Mouse (Mus musculus) testis, adult 2 months (tissue): Measurements from ENCODE around the gene Gm13275. TPM values are rescaled to one million over a fixed set of nuclear protein-coding genes. Genes with fewer than 3 reads are reported as not detected.
"Not testable (repeated sequence)": the region's sequence is repeated elsewhere in the genome, so short reads cannot be mapped to it uniquely, and the experiment has no call there.

Experiments used
- H3K27ac ChIP-seq: fragments of 200-500 bp; 2 replicates; pipeline ENCODE4 v1.5.1; 2012; ENCODE audit warnings: low read depth, low read length; ENCODE audit not compliant: control insufficient read depth, insufficient read depth
- H3K27me3 ChIP-seq: fragments of 200-500 bp; 2 replicates; pipeline ENCODE4 v1.6.1; 2012; ENCODE audit warnings: mild to moderate bottlenecking, low read length, moderate library complexity; ENCODE audit not compliant: control insufficient read depth, insufficient read depth
- H3K36me3 ChIP-seq: fragments of 200-500 bp; 2 replicates; pipeline ENCODE4 v1.6.1; 2012; ENCODE audit warnings: mild to moderate bottlenecking, low read length; ENCODE audit not compliant: control insufficient read depth, insufficient read depth
- H3K4me1 ChIP-seq: fragments of 200-500 bp; 2 replicates; pipeline ENCODE4 v1.6.1; 2012; ENCODE audit warnings: low read length; ENCODE audit not compliant: control insufficient read depth, insufficient read depth
- H3K4me3 ChIP-seq: fragments of 200-500 bp; 2 replicates; pipeline ENCODE4 v1.5.1; 2012; ENCODE audit warnings: low read depth, mild to moderate bottlenecking, low read length, moderate library complexity, mixed read lengths; ENCODE audit not compliant: control insufficient read depth
- CTCF ChIP-seq: fragments of 200-500 bp; IDR thresholded peaks from 2 replicates; pipeline ENCODE4 v1.5.1; 2012; ENCODE audit warnings: low read depth, mild to moderate bottlenecking, inconsistent platforms, low read length, moderate library complexity; ENCODE audit not compliant: control insufficient read depth, insufficient read depth, insufficient replicate concordance
- POLR2A ChIP-seq: fragments of 200-500 bp; IDR thresholded peaks from 2 replicates; pipeline ENCODE4 v1.6.1; 2012; ENCODE audit warnings: low read depth, mild to moderate bottlenecking, inconsistent platforms, low read length, moderate library complexity; ENCODE audit not compliant: control insufficient read depth
- polyA plus RNA-seq: library from polyadenylated mRNA; depleted of rRNA; stranded (reverse); fragments of >200 nt; gene quantifications from 2 replicates; pipeline ENCODE4 v1.2.3, GENCODE M21; 2012

Gm13275 gene
- polyA plus RNA-seq, 1 experiment: not detected

DNA sequence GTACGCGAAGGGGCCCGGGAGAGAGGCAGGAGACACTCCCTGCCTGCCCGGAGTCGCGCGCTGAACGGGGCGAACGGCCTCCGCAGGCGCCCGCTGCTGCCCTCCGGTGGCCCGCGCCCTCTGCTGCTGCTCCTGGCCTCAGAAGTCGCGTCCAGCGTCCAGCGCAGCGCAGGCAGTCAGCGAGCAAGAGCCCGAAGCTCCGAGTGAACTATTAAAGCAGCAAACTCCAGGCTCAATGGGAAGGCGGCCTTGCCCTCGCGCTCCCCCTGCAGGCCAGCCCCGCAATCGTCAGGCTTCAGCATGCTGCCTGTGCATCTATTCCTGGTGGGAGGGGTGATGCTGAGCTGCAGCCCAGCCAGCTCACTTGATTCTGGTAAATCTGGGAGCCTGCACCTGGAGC is 8.7 kb downstream of the Gm13275 start, which contains the start of gene Gm13287:
Gene Gm13287 (plus strand): TSS at position 301 of the 400 bp plus-strand sequence.
- H3K36me3 ChIP-seq, H3K4me3 ChIP-seq, H3K27ac ChIP-seq, H3K27me3 ChIP-seq, H3K4me1 ChIP-seq: not testable (repeated sequence)

DNA sequence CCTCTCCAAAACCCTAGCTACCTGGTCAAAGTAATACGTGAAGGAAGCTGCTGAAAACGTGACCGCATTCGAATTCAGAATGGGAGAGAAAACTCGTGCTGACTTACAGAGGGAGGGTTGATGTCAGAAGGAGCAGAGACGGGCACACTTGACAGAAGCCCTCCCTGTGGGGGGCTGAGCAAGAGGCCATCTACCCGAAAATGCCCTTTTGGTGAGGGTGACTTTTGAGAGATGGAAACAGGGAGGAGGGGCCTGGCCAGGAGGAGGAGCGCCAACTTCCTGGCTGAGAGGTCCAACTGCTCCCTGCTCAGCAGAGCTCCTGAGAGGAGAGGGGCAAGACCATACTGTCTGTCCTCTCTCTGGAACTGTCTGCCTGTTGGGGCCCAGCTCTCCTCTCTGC is 10.9 kb downstream of the Gm13275 start, which contains the start of gene Gm13288:
Gene Gm13288 (plus strand): TSS at position 301 of the 400 bp plus-strand sequence.
- not testable (repeated sequence) for H3K4me3 ChIP-seq, H3K4me1 ChIP-seq, H3K27me3 ChIP-seq, H3K36me3 ChIP-seq, H3K27ac ChIP-seq

DNA sequence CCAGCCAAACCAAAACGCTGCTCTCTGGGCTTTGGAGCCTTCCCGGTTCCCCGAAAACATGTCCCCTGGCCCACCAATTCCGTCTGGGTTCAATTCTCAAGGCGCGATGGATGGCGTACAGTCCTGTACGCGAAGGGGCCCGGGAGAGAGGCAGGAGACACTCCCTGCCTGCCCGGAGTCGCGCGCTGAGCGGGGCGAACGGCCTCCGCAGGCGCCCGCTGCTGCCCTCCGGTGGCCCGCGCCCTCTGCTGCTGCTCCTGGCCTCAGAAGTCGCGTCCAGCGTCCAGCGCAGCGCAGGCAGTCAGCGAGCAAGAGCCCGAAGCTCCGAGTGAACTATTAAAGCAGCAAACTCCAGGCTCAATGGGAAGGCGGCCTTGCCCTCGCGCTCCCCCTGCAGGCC is 11.5 kb downstream of the Gm13275 start:
- H3K36me3 ChIP-seq, H3K27ac ChIP-seq, H3K4me3 ChIP-seq: not testable (repeated sequence)

DNA sequence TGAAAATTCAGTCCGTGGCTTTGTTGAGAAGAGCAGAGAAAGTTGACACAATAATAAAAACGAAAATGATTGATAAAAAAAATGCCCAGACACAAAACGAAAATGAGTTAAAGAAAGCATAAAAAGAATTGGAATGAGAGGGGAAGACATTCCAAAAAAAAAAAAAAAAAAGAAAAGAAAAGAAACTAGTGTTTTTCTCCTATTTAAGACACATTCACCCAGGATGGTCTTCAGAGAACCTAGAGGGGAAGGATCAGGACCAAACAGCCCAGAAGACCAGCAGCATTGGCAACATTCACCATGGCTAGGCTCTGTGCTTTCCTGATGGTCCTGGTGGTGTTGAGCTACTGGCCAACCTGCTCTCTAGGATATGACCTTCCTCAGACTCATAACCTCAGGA is 21.6 kb downstream of the Gm13275 start, which contains the start of gene Ifna7:
Gene Ifna7 (plus strand): TSS at position 301 of the 400 bp plus-strand sequence.
- Histone ChIP-seq H3K27me3 (no peaks in the 10 kb centered on the region), H3K36me3 (no peaks in the 10 kb centered on the region), H3K27ac (no peak within 1 kb of the TSS), H3K4me3 (no peak within 1 kb of the TSS), H3K4me1 (no peaks in the 10 kb centered on the region)
- TF ChIP-seq CTCF (no peak), POLR2A (no peak)

More for the DNA sequence above, 11.5 kb downstream of the Gm13275 start:
- not testable (repeated sequence) for H3K27me3 ChIP-seq, H3K4me1 ChIP-seq

DNA sequence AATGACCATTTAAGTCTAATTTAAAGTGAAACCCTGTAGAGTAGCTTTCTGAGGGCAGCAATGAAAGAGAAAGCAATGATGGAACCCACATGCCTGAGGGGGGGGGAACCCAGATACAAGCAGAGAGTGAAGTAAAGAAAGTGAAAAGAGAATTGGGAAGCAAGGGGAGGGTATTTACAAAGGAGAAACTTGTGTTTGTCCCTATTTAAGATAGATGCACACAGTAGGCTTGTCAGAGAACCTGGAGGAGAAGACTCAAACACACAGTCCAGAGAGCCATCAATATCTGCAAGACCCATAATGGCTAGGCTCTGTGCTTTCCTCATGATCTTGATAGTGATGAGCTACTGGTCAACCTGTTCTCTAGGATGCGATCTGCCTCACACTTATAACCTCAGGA is 25.4 kb downstream of the Gm13275 start, which contains the start of gene Ifna11:
Gene Ifna11 (plus strand): TSS at position 301 of the 400 bp plus-strand sequence.
- TF ChIP-seq CTCF (no peak), POLR2A (no peak)
- Histone ChIP-seq H3K27ac (no peak within 1 kb of the TSS), H3K4me3 (no peak within 1 kb of the TSS), H3K36me3 (no peaks in the 10 kb centered on the region), H3K4me1 (no peaks in the 10 kb centered on the region), H3K27me3 (no peaks in the 10 kb centered on the region)

DNA sequence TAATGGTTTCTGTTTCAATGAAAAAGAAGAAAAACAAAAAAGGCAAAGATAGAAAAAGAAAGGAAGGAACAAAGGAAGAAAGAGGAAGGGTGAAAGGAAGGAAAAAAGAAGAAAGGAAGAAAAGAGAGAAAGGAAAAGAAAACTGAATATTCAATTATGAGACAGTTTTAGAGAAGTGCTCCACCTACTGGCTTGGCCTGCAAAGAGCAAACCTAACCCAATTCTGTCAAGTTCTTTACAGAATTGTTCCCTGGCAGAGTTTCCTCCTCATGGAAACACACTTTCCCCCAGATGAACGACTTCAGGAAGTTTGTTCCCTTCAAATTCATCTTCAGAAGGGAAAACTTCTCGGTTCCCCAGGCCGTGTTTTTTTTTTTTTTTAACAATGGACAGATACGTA is 28.7 kb downstream of the Gm13275 start:
- no peak overlapping the region for H3K27ac ChIP-seq
- H3K4me1 ChIP-seq: no peaks in the 10 kb centered on the region
- no peaks in the 10 kb centered on the region for H3K27me3 ChIP-seq
- no peaks in the 10 kb centered on the region for H3K36me3 ChIP-seq
- TF ChIP-seq CTCF (no peak), POLR2A (no peak)
- H3K4me3 ChIP-seq: no peak overlapping the region

DNA sequence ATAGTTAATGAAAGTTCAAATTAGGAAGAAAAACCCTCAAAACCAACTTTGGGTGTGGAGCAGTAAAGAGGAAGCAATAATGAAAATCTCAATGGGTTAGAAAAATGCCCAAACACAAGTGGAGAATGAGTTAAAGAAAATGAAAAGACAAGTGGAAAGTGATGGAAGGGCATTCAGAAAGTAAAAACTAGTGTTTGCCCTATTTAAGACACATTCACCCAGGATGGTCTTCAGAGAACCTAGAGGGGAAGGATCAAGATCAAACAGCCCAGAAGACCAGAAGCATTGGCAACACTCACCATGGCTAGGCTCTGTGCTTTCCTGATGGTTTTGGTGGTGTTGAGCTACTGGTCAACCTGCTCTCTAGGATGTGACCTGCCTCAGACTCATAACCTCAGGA is 32.8 kb downstream of the Gm13275 start, which contains the start of gene Ifna6:
Gene Ifna6 (plus strand): TSS at position 301 of the 400 bp plus-strand sequence.
- H3K27ac ChIP-seq, H3K36me3 ChIP-seq, H3K4me1 ChIP-seq, H3K4me3 ChIP-seq, H3K27me3 ChIP-seq: not testable (repeated sequence)

DNA sequence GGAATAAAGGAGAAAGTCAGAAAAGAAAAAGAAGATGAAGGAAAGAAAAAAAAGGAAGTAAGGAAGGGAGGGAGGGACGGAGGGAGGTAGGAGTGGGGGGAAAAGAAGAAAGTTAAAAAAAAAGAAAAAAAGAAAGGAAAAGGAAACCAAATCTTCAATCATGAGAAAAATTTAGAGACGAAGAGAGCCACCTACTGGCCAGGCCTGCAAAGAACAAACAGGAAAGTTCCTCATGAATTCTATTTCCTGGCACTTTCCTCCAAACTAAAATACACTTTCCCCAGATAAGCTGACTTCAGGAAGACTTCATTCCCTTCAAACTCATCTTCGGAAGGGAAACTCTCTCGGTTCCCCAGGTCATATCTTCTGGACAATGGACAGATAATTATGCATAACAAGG is 36.2 kb downstream of the Gm13275 start:
- Histone ChIP-seq H3K4me1 (no peaks in the 10 kb centered on the region), H3K36me3 (no peaks in the 10 kb centered on the region), H3K4me3 (no peak overlapping the region), H3K27me3 (no peaks in the 10 kb centered on the region), H3K27ac (no peak overlapping the region)
- TF ChIP-seq CTCF (no peak), POLR2A (no peak)

DNA sequence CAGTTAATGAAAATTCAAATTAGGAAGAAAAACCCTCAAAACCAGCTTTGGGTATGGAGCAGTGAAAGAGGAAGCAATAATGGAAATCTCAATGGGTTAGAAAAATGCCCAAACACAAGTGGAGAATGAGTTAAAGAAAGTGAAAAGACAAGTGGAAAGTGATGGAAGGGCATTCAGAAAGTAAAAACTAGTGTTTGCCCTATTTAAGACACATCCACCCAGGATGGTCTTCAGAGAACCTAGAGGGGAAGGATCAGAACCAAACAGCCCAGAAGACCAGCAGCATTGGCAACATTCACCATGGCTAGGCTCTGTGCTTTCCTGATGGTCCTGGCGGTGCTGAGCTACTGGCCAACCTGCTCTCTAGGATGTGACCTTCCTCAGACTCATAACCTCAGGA is 40.9 kb downstream of the Gm13275 start, which contains the start of gene Ifna5:
Gene Ifna5 (plus strand): TSS at position 301 of the 400 bp plus-strand sequence.
- H3K36me3 ChIP-seq, H3K4me1 ChIP-seq, H3K4me3 ChIP-seq, H3K27me3 ChIP-seq, H3K27ac ChIP-seq: not testable (repeated sequence)
